Mouse (Mus musculus) MEL (cell line): Measurements from ENCODE around the gene Arhgdia.

Source experiments
- CTCF ChIP-seq, 3 experiments: IDR thresholded peaks in 2 of 3; conservative IDR thresholded peaks in 1 of 3; 2 replicates each; pipeline ENCODE4 v1.5.1; 2011 to 2012; ENCODE audit warnings: low read length in 3 of 3, low read depth in 2 of 3, mild to moderate bottlenecking in 2 of 3, improper control_type of control experiment in 1 of 3, inconsistent platforms in 1 of 3, mixed read lengths in 1 of 3, moderate library complexity in 1 of 3; ENCODE audit not compliant: control insufficient read depth in 1 of 3, insufficient read depth in 1 of 3, poor library complexity in 1 of 3, severe bottlenecking in 1 of 3
- UBTF ChIP-seq: IDR thresholded peaks from 2 replicates; pipeline ENCODE4 v1.6.1; 2012; ENCODE audit warnings: low read depth, mild to moderate bottlenecking, inconsistent platforms, low read length, improper control_type of control experiment, moderate library complexity, borderline replicate concordance; ENCODE audit not compliant: insufficient read depth

GRCm38 (mm10) chr11:120598990-120599549 lies 17.6 kb upstream of the Arhgdia start:
- TF ChIP-seq CTCF (IDR thresholded peaks at IDR 0.05 in 2 of 3, conservative IDR thresholded peaks at IDR 0.05 in 1 of 3; ENCODE audit: control insufficient read depth in 1 of 3, insufficient read depth in 1 of 3, low read depth in 2 of 3, low read length in 3 of 3, poor library complexity in 1 of 3, severe bottlenecking in 1 of 3) (no peak), UBTF (no peak)
